Mouse (Mus musculus): ENCODE measurements around the gene Nodal. TPM values are rescaled to one million over a fixed set of nuclear protein-coding genes. Genes with fewer than 3 reads are reported as not detected.
"Not testable (repeated sequence)": the region's sequence is repeated elsewhere in the genome, so short reads cannot be mapped to it uniquely, and the experiment has no call there.

The Nodal gene
- total and polyA plus RNA-seq, 3 experiments: 0.04 to 0.10 TPM; not detected in 1

DNA sequence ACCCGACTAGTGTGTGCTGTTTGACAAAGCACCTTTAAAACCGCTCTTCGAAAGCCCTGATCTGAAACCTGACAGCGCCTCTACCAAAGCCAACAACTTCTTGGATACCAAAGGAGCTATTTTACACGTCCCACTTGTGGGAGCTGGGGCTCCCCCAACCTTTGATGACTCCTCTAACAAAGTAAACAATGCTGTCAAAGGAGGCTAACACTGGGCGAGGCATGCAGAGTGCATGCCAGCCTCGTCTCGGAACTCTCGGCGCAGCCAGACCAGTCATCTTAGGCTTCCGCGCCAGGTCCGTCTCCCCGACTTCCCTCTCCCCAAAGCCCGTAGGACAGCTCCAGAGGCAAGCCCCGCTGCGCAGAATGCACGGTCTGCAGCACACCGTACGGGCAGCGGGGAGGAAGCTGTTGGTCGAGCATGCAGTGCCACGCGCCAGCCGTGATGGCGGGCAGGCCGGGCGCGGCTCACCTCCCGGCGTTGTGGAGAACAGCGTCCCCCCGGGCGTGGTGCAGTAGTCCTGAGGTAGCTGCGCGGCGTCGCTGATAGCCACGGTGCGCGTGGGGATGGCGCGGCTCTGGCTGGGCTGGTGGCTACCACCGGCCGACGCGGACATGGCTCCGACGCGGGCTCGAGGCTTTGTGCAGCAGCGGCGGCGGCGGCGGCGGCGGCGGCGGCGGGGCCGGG, 34.3 kb downstream of the Nodal start:
- intact Hi-C loops (cut with DNase I): loop anchor here (2.0 kb wide), 1 partner anchor 27 kb away; no protein-coding TSS in a partner anchor
- H3K27me3 ChIP-seq (ENCODE audit: control insufficient read depth, insufficient read depth, low read length): no peaks in the 10 kb centered on the region
- TF ChIP-seq POLR2A (IDR thresholded peaks at IDR 0.05; ENCODE audit: insufficient read depth, low read depth, low read length) (no peak), CTCF (IDR thresholded peaks at IDR 0.05) (no peak), EP300 (IDR thresholded peaks at IDR 0.05; ENCODE audit: insufficient read depth, low read depth, low read length) (no peak)
- peak overlapping the region; percentile 82 for H3K27ac ChIP-seq
- peaks cover 11% of the 10 kb centered on the region for H3K36me3 ChIP-seq (ENCODE audit: control insufficient read depth, insufficient read depth, low read length)
- DNase-seq: peak; percentile 63 to 69
- H3K4me3 ChIP-seq: peak overlapping the region; percentile 87
- H3K4me1 ChIP-seq (ENCODE audit: control insufficient read depth, insufficient read depth, low read length): peaks cover 18% of the 10 kb centered on the region
- peaks cover 5% of the 10 kb centered on the region for H3K79me2 ChIP-seq (replicated peaks; ENCODE audit: control insufficient read depth, insufficient read depth, low read length)
- under 1% methylated on average over 52 of the region's 62 CpGs for WGBS
- H3K9ac ChIP-seq (ENCODE audit: low read depth, low read length): peak overlapping the region; percentile 94

DNA sequence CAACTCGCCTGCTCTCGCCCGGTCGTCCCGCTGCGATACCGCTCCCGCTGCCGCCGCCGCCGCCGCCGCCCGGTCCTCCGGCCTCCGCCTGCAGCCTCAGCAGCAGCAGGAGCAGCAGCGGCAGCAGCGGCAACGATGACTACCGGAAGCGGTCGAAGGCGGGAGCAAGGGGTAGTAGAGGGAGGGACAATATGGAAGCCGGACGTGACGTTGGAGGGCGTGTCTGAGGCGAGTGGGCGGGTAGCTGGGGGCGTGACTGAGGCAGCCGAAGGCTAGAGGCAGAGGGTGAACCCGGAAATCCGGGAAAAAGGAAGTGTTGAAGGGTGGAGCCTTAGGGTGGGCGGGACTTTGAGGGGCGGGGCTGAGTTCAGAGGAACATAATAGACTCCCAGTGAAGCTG, 34.9 kb downstream of the Nodal start, which contains the start of gene Eif4ebp2:
Gene Eif4ebp2 (minus strand): TSS at position 17 of the 400 bp plus-strand sequence.
- H3K4me1 ChIP-seq (ENCODE audit: control insufficient read depth, insufficient read depth, low read length): peaks cover 15% of the 10 kb centered on the region
- peaks cover 11% of the 10 kb centered on the region for H3K36me3 ChIP-seq (ENCODE audit: control insufficient read depth, insufficient read depth, low read length)
- WGBS: 1% methylated on average over 36 of the region's 36 CpGs
- intact Hi-C loops (cut with DNase I): no loop called here
- peak; percentile 98 to 100 for DNase-seq
- peak within 1 kb of the TSS; percentile 87 for H3K4me3 ChIP-seq
- peaks cover 5% of the 10 kb centered on the region for H3K79me2 ChIP-seq (replicated peaks; ENCODE audit: control insufficient read depth, insufficient read depth, low read length)
- peak within 1 kb of the TSS; percentile 94 for H3K9ac ChIP-seq (ENCODE audit: low read depth, low read length)
- peak within 1 kb of the TSS; percentile 82 for H3K27ac ChIP-seq
- no peaks in the 10 kb centered on the region for H3K27me3 ChIP-seq (ENCODE audit: control insufficient read depth, insufficient read depth, low read length)
- TF ChIP-seq POLR2A (IDR thresholded peaks at IDR 0.05; ENCODE audit: insufficient read depth, low read depth, low read length) (peak; percentile 95), EP300 (IDR thresholded peaks at IDR 0.05; ENCODE audit: insufficient read depth, low read depth, low read length) (peak; percentile 83), CTCF (IDR thresholded peaks at IDR 0.05) (no peak)

DNA sequence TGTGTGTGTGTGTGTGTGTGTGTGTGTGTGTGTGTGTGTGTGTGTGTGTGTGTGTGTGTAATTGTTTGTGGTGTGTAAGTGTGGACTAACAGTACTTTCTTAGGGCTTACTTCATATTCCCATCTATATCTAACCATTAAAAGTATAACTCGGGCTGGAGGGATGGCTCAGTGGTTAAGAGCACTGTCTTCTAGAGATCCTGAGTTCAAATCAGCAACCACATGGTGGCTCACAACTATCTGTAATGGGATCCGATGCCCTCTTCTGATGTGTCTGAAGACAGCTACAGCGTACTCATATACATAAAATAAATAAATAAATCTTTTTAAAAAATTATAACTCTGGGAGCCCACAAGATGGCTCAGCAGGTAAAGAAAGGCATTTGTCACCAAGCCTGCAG, 35.4 kb downstream of the Nodal start:
- H3K27ac ChIP-seq; H3K9ac ChIP-seq (ENCODE audit: low read depth, low read length); DNase-seq; H3K4me3 ChIP-seq; H3K27me3 ChIP-seq (ENCODE audit: control insufficient read depth, insufficient read depth, low read length); intact Hi-C loops (cut with DNase I); H3K79me2 ChIP-seq (replicated peaks; ENCODE audit: control insufficient read depth, insufficient read depth, low read length): not testable (repeated sequence)
- WGBS: 68% methylated on average over 3 of the region's 3 CpGs
- Histone ChIP-seq H3K36me3 (ENCODE audit: control insufficient read depth, insufficient read depth, low read length) (peaks cover 11% of the 10 kb centered on the region), H3K4me1 (ENCODE audit: control insufficient read depth, insufficient read depth, low read length) (peaks cover 12% of the 10 kb centered on the region)

GRCm38 (mm10) chr10:61457182-61457581, 39.4 kb downstream of the Nodal start:
- no peaks in the 10 kb centered on the region for H3K79me2 ChIP-seq (replicated peaks; ENCODE audit: control insufficient read depth, insufficient read depth, low read length)
- 79% methylated on average over 3 of the region's 3 CpGs for WGBS
- no peak for DNase-seq
- no peak overlapping the region for H3K9ac ChIP-seq (ENCODE audit: low read depth, low read length)
- intact Hi-C loops (cut with DNase I): no loop called here
- H3K27ac ChIP-seq: no peak overlapping the region
- H3K36me3 ChIP-seq (ENCODE audit: control insufficient read depth, insufficient read depth, low read length): no peaks in the 10 kb centered on the region
- no peaks in the 10 kb centered on the region for H3K27me3 ChIP-seq (ENCODE audit: control insufficient read depth, insufficient read depth, low read length)
- H3K4me1 ChIP-seq (ENCODE audit: control insufficient read depth, insufficient read depth, low read length): no peaks in the 10 kb centered on the region
- no peak overlapping the region for H3K4me3 ChIP-seq
- TF ChIP-seq POLR2A (IDR thresholded peaks at IDR 0.05; ENCODE audit: insufficient read depth, low read depth, low read length) (no peak), CTCF (IDR thresholded peaks at IDR 0.05) (no peak), EP300 (IDR thresholded peaks at IDR 0.05; ENCODE audit: insufficient read depth, low read depth, low read length) (no peak)

DNA sequence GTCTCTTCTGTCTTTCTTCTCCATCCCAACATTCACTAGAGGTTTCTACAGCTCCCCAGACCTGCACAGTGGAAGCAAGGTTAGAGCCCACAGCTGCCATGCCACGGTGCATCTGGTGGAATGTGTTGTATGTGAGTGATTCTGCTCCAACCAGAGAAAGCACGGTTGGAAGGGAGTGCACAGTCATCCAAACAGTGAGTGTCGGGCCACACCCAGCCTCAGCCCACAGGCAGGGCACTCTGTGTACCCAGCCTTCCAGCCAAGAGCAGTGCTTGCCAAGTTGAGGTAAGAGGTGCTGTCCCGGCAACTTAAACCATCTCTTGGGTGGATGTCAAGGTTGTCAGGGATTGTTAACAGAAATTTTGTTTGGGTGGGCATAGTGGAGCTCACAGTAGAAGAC, 47.2 kb downstream of the Nodal start:
- 39% methylated on average over 4 of the region's 4 CpGs for WGBS
- DNase-seq: peak in 1 of 2 experiments; percentile 49
- Histone ChIP-seq H3K27ac (no peak overlapping the region), H3K36me3 (ENCODE audit: control insufficient read depth, insufficient read depth, low read length) (no peaks in the 10 kb centered on the region), H3K27me3 (ENCODE audit: control insufficient read depth, insufficient read depth, low read length) (no peaks in the 10 kb centered on the region), H3K9ac (ENCODE audit: low read depth, low read length) (no peak overlapping the region), H3K79me2 (replicated peaks; ENCODE audit: control insufficient read depth, insufficient read depth, low read length) (no peaks in the 10 kb centered on the region), H3K4me1 (ENCODE audit: control insufficient read depth, insufficient read depth, low read length) (no peaks in the 10 kb centered on the region), H3K4me3 (no peak overlapping the region)
- 0 out of 2 replicates have a peak, but pooled peaks have one; percentile 31 for TF ChIP-seq EP300 (IDR thresholded peaks at IDR 0.05; ENCODE audit: insufficient read depth, low read depth, low read length)
- no peak for TF ChIP-seq CTCF (IDR thresholded peaks at IDR 0.05)
- TF ChIP-seq POLR2A (IDR thresholded peaks at IDR 0.05; ENCODE audit: insufficient read depth, low read depth, low read length): no peak
- intact Hi-C loops (cut with DNase I): no loop called here

GRCm38 (mm10) chr10:61466242-61466641, 48.5 kb downstream of the Nodal start:
- intact Hi-C loops (cut with DNase I): no loop called here
- TF ChIP-seq POLR2A (IDR thresholded peaks at IDR 0.05; ENCODE audit: insufficient read depth, low read depth, low read length): no peak
- no peak for TF ChIP-seq EP300 (IDR thresholded peaks at IDR 0.05; ENCODE audit: insufficient read depth, low read depth, low read length)
- peak; percentile 64 for TF ChIP-seq CTCF (IDR thresholded peaks at IDR 0.05)

More at GRCm38 (mm10) chr10:61466242-61466641, 48.5 kb downstream of the Nodal start:
- no peak overlapping the region for H3K9ac ChIP-seq (ENCODE audit: low read depth, low read length)
- no peak overlapping the region for H3K4me3 ChIP-seq
- WGBS: 51% methylated on average over 8 of the region's 8 CpGs
- H3K36me3 ChIP-seq (ENCODE audit: control insufficient read depth, insufficient read depth, low read length): no peaks in the 10 kb centered on the region
- H3K27ac ChIP-seq: no peak overlapping the region
- no peaks in the 10 kb centered on the region for H3K27me3 ChIP-seq (ENCODE audit: control insufficient read depth, insufficient read depth, low read length)
- no peak for DNase-seq
- H3K4me1 ChIP-seq (ENCODE audit: control insufficient read depth, insufficient read depth, low read length): no peaks in the 10 kb centered on the region
- H3K79me2 ChIP-seq (replicated peaks; ENCODE audit: control insufficient read depth, insufficient read depth, low read length): no peaks in the 10 kb centered on the region
